Mouse (Mus musculus) kidney, postnatal 36 days (tissue): ENCODE measurements around the gene Ercc6l2.
A peak's percentile ranks its signal among the peaks of the same experiment; 100 is the strongest.

ENCODE experiments used
- DNase-seq, 2 experiments: peaks; one replicate each; pipeline ENCODE4 v3.0.0; 2021 to 2022; ENCODE audit warnings: mixed read lengths in 2 of 2

Gene Ercc6l2

DNA sequence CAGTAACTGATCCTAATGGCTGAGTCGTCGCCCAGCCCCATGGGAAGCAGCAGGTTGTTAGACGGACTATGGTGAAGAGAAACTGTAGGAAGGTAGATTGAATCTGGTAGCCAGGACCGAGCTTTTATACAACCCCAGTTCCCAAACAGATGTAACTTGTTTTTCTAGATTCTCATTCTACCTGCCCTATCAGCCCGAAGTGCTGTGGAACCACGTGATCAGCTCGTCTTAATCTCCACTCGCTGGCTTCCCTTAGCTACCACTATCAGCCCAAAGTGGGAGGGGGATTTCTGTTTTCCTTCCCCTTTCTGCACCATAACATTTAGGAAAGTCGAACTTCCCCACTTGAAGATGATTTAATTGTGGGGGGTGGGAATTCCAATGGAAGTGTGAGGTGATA lies 121.3 kb downstream of the Ercc6l2 start:
- DNase-seq = no peak

DNA sequence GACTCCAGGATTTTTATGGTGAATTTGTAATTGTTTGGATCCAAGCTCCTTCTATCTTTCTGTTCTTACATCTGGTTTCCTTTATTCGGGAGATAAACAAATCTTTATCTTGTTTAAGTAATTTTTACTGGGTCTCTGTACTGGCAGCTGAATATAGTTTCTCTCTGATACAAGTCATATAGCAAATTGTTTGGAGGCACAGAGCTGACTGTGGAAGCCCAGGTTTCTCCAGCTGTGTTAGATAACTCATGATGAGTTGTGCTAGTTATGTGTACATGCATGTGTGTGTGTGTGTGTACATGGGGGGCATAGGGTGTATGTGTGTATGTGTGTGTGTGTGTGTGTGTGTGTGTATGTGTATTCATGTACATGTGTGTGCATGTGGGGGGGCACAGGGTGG lies 125.2 kb downstream of the Ercc6l2 start:
- no peak for DNase-seq

DNA sequence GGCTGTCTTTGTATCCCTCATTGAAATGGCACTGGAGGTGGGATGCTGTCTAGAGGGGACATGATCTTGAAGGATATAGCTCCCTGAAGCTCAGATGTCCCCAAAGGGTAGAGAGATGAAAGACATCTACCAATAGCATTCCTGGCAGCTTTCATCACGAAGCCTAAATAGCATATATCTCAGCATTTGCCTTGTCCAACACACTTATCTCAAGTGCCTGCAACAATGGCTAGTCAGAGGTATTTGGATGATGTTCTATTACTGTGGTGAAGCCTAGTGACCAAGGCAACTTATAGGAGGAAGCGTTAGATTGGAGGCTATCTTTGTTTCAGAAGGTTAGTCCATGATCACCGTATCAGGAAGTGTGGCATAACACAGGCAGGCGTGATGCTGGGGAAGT lies 126.1 kb downstream of the Ercc6l2 start:
- DNase-seq = no peak

DNA sequence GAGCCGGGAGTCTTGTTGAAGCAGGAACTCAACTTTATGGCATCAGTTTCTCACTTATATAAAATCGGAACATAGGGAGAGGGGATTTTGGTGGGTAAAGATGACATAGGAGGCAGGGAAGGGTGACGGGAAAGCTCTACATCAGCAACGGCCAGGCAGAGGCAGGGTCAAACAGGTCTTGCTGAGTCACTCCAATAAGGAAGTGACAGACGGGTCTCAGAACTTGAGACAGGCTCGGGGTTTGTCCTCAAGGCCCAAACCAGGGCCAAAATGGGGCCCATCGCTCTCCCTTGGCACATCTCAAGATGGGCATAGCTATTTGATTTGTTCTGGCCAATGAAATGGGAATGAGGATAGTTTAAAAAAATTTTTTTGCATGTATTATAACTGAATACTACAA lies 128.6 kb downstream of the Ercc6l2 start:
- DNase-seq = no peak

DNA sequence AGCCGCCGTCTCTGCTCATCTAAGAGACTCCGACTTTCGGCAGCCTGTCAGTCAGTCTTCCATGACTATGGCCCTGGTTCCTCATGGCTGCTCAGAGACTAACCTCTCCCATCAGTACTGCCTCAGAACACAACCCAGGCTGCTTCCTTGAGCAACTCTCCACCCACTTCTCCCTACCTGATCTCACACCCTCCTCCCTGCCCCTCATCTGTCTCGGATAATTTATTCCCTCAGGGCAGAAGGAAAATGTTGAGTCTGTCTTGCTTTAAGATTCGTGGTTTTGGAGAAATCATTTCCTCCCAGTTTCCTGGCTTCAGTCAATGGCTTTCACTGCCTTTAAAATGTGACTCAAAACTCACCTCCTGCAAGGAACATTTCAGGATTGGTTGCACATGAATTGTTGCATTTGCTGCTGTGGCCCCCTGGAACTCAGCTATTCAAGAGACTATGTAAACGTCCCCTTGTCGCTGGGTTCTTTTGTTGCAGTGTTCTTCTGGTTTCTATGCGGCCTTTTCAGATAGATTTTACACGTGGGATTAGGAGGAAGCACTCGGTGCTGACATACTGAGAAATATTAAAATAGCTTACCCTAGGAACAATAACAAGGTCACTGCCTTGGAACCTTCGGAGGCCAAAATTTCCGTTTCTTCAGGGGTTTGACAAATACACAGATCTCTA lies 129.4 kb downstream of the Ercc6l2 start:
- peak in 1 of 2 experiments; percentile 11 for DNase-seq
